Mouse (Mus musculus): ENCODE measurements around the gene Smr2. TPM values are rescaled to one million over a fixed set of nuclear protein-coding genes. Genes with fewer than 3 reads are reported as not detected.
"Not testable (repeated sequence)": the region's sequence is repeated elsewhere in the genome, so short reads cannot be mapped to it uniquely, and the experiment has no call there.

The Smr2 gene
- total RNA-seq (2015; ENCODE audit: low replicate concordance) (not detected in 2 replicates), total RNA-seq (2017; ENCODE audit: low replicate concordance) (not detected in 2 replicates)

GRCm38 (mm10) chr5:88086256-88086655 is at the start of gene Smr2:
TSS of gene Smr2 (plus strand) at chr5:88086556.
- ATAC-seq (replicated peaks; ENCODE audit: low FRiP score, poor library complexity, severe bottlenecking), result not testable (repeated sequence)

GRCm38 (mm10) chr5:88111430-88111829 is 25.1 kb downstream of the Smr2 start, which contains the start of gene Gm11116:
TSS of gene Gm11116 (minus strand) at chr5:88111530.
- no peak for ATAC-seq (replicated peaks; ENCODE audit: low FRiP score, poor library complexity, severe bottlenecking)

GRCm38 (mm10) chr5:88153999-88154398 is 67.6 kb downstream of the Smr2 start, which contains the start of gene Gm11115:
TSS of gene Gm11115 (minus strand) at chr5:88154099.
- ATAC-seq (replicated peaks; ENCODE audit: low FRiP score, poor library complexity, severe bottlenecking), result no peak

Other genes with a start within 250 kb of the Smr2 start
- gene Odam, start 201.5 kb upstream of the Smr2 start, total RNA-seq (2015; ENCODE audit: low replicate concordance), result not detected in 2 replicates
- gene Odam, start 201.5 kb upstream of the Smr2 start, total RNA-seq (2017; ENCODE audit: low replicate concordance), result not detected in 2 replicates
- gene Csn3, start 161.0 kb upstream of the Smr2 start, total RNA-seq (2015; ENCODE audit: low replicate concordance), result not detected in 2 replicates
- not detected in 2 replicates for gene Csn3, start 161.0 kb upstream of the Smr2 start, total RNA-seq (2017; ENCODE audit: low replicate concordance)
- not detected in 2 replicates for gene 2310003L06Rik, start 117.1 kb upstream of the Smr2 start, total RNA-seq (2015; ENCODE audit: low replicate concordance)
- not detected in 2 replicates for gene 2310003L06Rik, start 117.1 kb upstream of the Smr2 start, total RNA-seq (2017; ENCODE audit: low replicate concordance)
- not detected in 2 replicates for gene Gm28434, start 117.0 kb upstream of the Smr2 start, total RNA-seq (2015; ENCODE audit: low replicate concordance)
- gene Gm28434, start 117.0 kb upstream of the Smr2 start, total RNA-seq (2017; ENCODE audit: low replicate concordance), result not detected in 2 replicates
- gene Cabs1, start 107.1 kb upstream of the Smr2 start, total RNA-seq (2015; ENCODE audit: low replicate concordance), result not detected in 2 replicates
- gene Cabs1, start 107.1 kb upstream of the Smr2 start, total RNA-seq (2017; ENCODE audit: low replicate concordance), result not detected in 2 replicates
- gene Smr3a, start 84.0 kb upstream of the Smr2 start, total RNA-seq (2015; ENCODE audit: low replicate concordance), result not detected in 2 replicates
- gene Smr3a, start 84.0 kb upstream of the Smr2 start, total RNA-seq (2017; ENCODE audit: low replicate concordance), result not detected in 2 replicates
- not detected in 2 replicates for gene Gm11116, start 25.0 kb downstream of the Smr2 start, total RNA-seq (2015; ENCODE audit: low replicate concordance)
- not detected in 2 replicates for gene Gm11116, start 25.0 kb downstream of the Smr2 start, total RNA-seq (2017; ENCODE audit: low replicate concordance)
- gene Gm11115, start 67.5 kb downstream of the Smr2 start, total RNA-seq (2015; ENCODE audit: low replicate concordance), result not detected in 2 replicates
- not detected in 2 replicates for gene Gm11115, start 67.5 kb downstream of the Smr2 start, total RNA-seq (2017; ENCODE audit: low replicate concordance)
- not detected in 2 replicates for gene Gm7714, start 182.4 kb downstream of the Smr2 start, total RNA-seq (2015; ENCODE audit: low replicate concordance)
- gene Gm7714, start 182.4 kb downstream of the Smr2 start, total RNA-seq (2017; ENCODE audit: low replicate concordance), result not detected in 2 replicates
- gene Prol1, start 230.8 kb downstream of the Smr2 start, total RNA-seq (2015; ENCODE audit: low replicate concordance), result not detected in 2 replicates
- gene Prol1, start 230.8 kb downstream of the Smr2 start, total RNA-seq (2017; ENCODE audit: low replicate concordance), result not detected in 2 replicates

Data from erythroblast, adult 5-6 weeks (primary cell).